Mouse (Mus musculus) ES-E14 (cell line): Measurements from ENCODE around the gene Tnpo3.

ENCODE experiments used
- HCFC1 ChIP-seq: IDR thresholded peaks from 2 replicates; pipeline ENCODE4 v1.6.1; 2012; ENCODE audit warnings: low read length, inconsistent platforms, borderline replicate concordance; ENCODE audit not compliant: insufficient read depth
- ZNF384 ChIP-seq: IDR thresholded peaks from 2 replicates; pipeline ENCODE4 v1.6.1; 2012; ENCODE audit warnings: low read depth, low read length, inconsistent platforms

DNA sequence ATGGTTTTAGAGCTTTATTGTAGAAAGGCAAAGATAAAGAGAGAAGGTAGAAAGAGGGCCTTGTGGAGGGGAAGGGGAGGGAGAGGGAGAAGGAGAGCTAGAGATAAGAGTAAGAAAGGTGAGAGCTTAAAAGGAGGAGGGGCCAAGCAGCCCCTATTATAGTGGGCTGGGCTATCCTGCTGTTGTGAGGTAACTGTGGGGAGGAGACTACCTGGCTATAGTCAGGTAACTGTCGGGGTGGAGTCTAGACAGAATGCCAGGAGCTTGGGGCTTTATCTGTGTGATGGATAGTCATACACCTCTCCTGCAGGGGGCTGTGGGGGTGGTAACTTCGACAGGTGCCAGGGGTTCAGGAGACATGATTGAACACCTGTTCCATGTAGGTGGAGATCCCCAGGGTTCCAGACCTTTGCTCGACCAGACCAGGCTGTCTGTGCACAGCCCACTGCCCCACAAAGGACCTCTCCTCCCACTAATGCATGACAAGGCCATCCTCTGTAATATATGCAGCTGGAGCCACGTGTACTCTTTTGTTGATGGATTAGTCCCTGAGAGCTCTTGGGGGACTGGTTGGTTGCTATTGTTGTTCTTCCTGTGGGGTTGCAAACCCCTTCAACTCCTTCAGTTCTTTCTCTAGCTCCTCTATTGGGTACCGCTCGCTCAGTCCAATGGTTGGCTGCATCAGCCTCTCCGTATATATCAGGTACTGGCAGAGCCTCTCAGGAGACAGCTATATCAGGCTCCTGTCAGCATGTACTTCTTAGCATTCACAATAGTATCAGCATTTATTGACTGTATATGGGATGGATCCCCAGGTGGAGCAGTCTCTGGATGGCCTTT lies 30.1 kb upstream of the Tnpo3 start:
- TF ChIP-seq ZNF384: no peak
- no peak for TF ChIP-seq HCFC1
